In genomic region chr11:105567221-105567641, GRCm38 (mm10) we compare ENCODE assay signal across 9 mouse cellular contexts. TPM values are rescaled to one million over a fixed set of nuclear protein-coding genes. Genes with fewer than 3 reads are reported as not detected.
DNase-seq lines count a peak whose midpoint lies in the region; ATAC-seq lines count a peak whose summit lies in the region.
"Had no signal": no experiment of that assay in that cellular context is flagged by ENCODE, and none has a peak within 500 bp of the region (broad histone marks: within the 10 kb centered on the region; RNA-seq: fewer than 3 reads in every experiment).

No protein-coding gene starts in this region.

- no peaks in the 10 kb centered on the region for H3K36me3 ChIP-seq in forebrain, embryonic 14.5 days (ENCODE audit: control insufficient read depth, insufficient read depth, low read length)
- H3K36me3 ChIP-seq in forebrain, embryonic 12.5 days (replicated peaks): no peaks in the 10 kb centered on the region
- H3K36me3 ChIP-seq in midbrain, embryonic 10.5 days: no peaks in the 10 kb centered on the region
- no peaks in the 10 kb centered on the region for H3K36me3 ChIP-seq in midbrain, embryonic 14.5 days (ENCODE audit: control insufficient read depth, insufficient read depth, low read length)
- H3K36me3 ChIP-seq: stomach, embryonic 15.5 days had no signal

- peaks cover 4% of the 10 kb centered on the region; the same call in 1 of the 2 replicates for H3K4me1 ChIP-seq in forebrain, embryonic 14.5 days (ENCODE audit: control insufficient read depth, insufficient read depth, low read length)
- no peaks in the 10 kb centered on the region for H3K4me1 ChIP-seq in forebrain, embryonic 12.5 days
- no peaks in the 10 kb centered on the region; the same call in none of the 2 replicates for H3K4me1 ChIP-seq in midbrain, embryonic 10.5 days
- H3K4me1 ChIP-seq in midbrain, embryonic 14.5 days (ENCODE audit: control insufficient read depth, insufficient read depth, low read length): no peaks in the 10 kb centered on the region
- H3K4me1 ChIP-seq: stomach, embryonic 15.5 days had no signal

- peak; percentile 46 for DNase-seq in forebrain, embryonic 14.5 days (ENCODE audit: low spot score)
- DNase-seq in midbrain, embryonic 10.5 days (ENCODE audit: low spot score): no peak
- DNase-seq in midbrain, embryonic 14.5 days: no peak
- peak; percentile 61 for DNase-seq in kidney, postnatal 14 days
- peak; percentile 48 for DNase-seq in skeletal muscle tissue, adult 2 months (ENCODE audit: low read depth, low spot score)
- DNase-seq in thymus, adult 18-20 months: no peak
- DNase-seq in left cerebral cortex, postnatal 25 days (ENCODE audit: low spot score in 2 of 2): no peak

- no peak for ATAC-seq in forebrain, embryonic 14.5 days
- no peak for ATAC-seq in forebrain, embryonic 12.5 days (ENCODE audit: low FRiP score)
- no peak for ATAC-seq in midbrain, embryonic 14.5 days (ENCODE audit: low FRiP score, low TSS enrichment)

- no peak overlapping the region for H3K4me2 ChIP-seq in forebrain, embryonic 14.5 days (ENCODE audit: low read length)
- H3K4me2 ChIP-seq in forebrain, embryonic 12.5 days: no peak overlapping the region
- H3K4me2 ChIP-seq in midbrain, embryonic 14.5 days (ENCODE audit: low read length): no peak overlapping the region
- H3K4me2 ChIP-seq: stomach, embryonic 15.5 days had no signal

- no peak overlapping the region for H3K4me3 ChIP-seq in forebrain, embryonic 14.5 days (ENCODE audit: low read depth, low read length)
- no peak overlapping the region for H3K4me3 ChIP-seq in forebrain, embryonic 12.5 days (replicated peaks)
- H3K4me3 ChIP-seq in midbrain, embryonic 10.5 days: no peak overlapping the region
- no peak overlapping the region for H3K4me3 ChIP-seq in midbrain, embryonic 14.5 days (replicated peaks; ENCODE audit: low read depth, low read length)
- H3K4me3 ChIP-seq: stomach, embryonic 15.5 days had no signal

- H3K9ac ChIP-seq in forebrain, embryonic 14.5 days (ENCODE audit: low read length): no peak overlapping the region
- no peak overlapping the region for H3K9ac ChIP-seq in forebrain, embryonic 12.5 days
- H3K9ac ChIP-seq in midbrain, embryonic 14.5 days (replicated peaks; ENCODE audit: low read length): no peak overlapping the region
- H3K9ac ChIP-seq: stomach, embryonic 15.5 days had no signal

- intact Hi-C loops in left cerebral cortex, postnatal 25 days (cut with DNase I): no loop called here

- no peaks in the 10 kb centered on the region for H3K9me3 ChIP-seq in forebrain, embryonic 14.5 days (replicated peaks; ENCODE audit: control insufficient read depth, low read length)
- no peaks in the 10 kb centered on the region for H3K9me3 ChIP-seq in forebrain, embryonic 12.5 days
- no peaks in the 10 kb centered on the region for H3K9me3 ChIP-seq in midbrain, embryonic 10.5 days (replicated peaks)
- H3K9me3 ChIP-seq in midbrain, embryonic 14.5 days (ENCODE audit: control insufficient read depth, low read length): no peaks in the 10 kb centered on the region
- H3K9me3 ChIP-seq: stomach, embryonic 15.5 days had no signal

- H3K27me3 ChIP-seq in forebrain, embryonic 14.5 days (replicated peaks; ENCODE audit: control insufficient read depth, insufficient read depth, low read length): no peaks in the 10 kb centered on the region
- no peaks in the 10 kb centered on the region for H3K27me3 ChIP-seq in forebrain, embryonic 12.5 days
- H3K27me3 ChIP-seq in midbrain, embryonic 10.5 days (ENCODE audit: low read depth, poor library complexity, severe bottlenecking): no peaks in the 10 kb centered on the region
- H3K27me3 ChIP-seq in midbrain, embryonic 14.5 days (ENCODE audit: control insufficient read depth, insufficient read depth, low read length): no peaks in the 10 kb centered on the region
- H3K27me3 ChIP-seq: stomach, embryonic 15.5 days had no signal

- 66% methylated on average over 1 of the region's 1 CpGs for WGBS in forebrain, embryonic 14.5 days
- 57% methylated on average over 1 of the region's 1 CpGs for WGBS in forebrain, embryonic 12.5 days
- WGBS in midbrain, embryonic 10.5 days: 75% methylated on average over 1 of the region's 1 CpGs
- WGBS in midbrain, embryonic 14.5 days: 83% methylated on average over 1 of the region's 1 CpGs

- H3K27ac ChIP-seq in forebrain, embryonic 14.5 days (ENCODE audit: low read depth, low read length): peak overlapping the region; percentile 45; the same call in 1 of the 2 replicates
- H3K27ac ChIP-seq in forebrain, embryonic 12.5 days: no peak overlapping the region
- H3K27ac ChIP-seq in midbrain, embryonic 10.5 days (replicated peaks): 0 out of 2 replicates have a peak overlapping the region, but pooled peaks have one; percentile 9
- no peak overlapping the region for H3K27ac ChIP-seq in midbrain, embryonic 14.5 days (replicated peaks; ENCODE audit: low read depth, low read length)
- H3K27ac ChIP-seq: stomach, embryonic 15.5 days had no signal

RNA-seq across cellular contexts. Expression of gene Tanc2, which starts 22.6 kb away (rescaled TPM):
- polyA plus RNA-seq in forebrain, embryonic 14.5 days (2014; fragmentation: Nextera tagmentation; extraction: Ambion mirVana): 20.8 and 29.2 TPM in 2 replicates
- polyA plus RNA-seq in forebrain, embryonic 12.5 days (2016; fragmentation: Nextera tagmentation; extraction: Ambion mirVana): 17.7 and 19.1 TPM in 2 replicates
- 5.3 and 6.8 TPM in 2 replicates for polyA plus RNA-seq in midbrain, embryonic 10.5 days (2016; fragmentation: Nextera tagmentation; extraction: Ambion mirVana)
- polyA plus RNA-seq in midbrain, embryonic 14.5 days (2014; fragmentation: Nextera tagmentation; extraction: Ambion mirVana): 46.4 and 49.1 TPM in 2 replicates
- total RNA-seq in left cerebral cortex, postnatal 25 days (2021): 100 to 1,000 TPM; 227 to 231 TPM

Comparison
In these comparisons a context has a peak if more than half of its experiments do, and no peak if none do; other contexts are left out.
1. H3K27ac ChIP-seq: peak in forebrain, embryonic 14.5 days (single experiment) and midbrain, embryonic 10.5 days (single experiment); none in forebrain, embryonic 12.5 days (single experiment) and midbrain, embryonic 14.5 days (single experiment).
2. DNase-seq: peak in forebrain, embryonic 14.5 days (single experiment), kidney, postnatal 14 days (single experiment) and skeletal muscle tissue, adult 2 months (single experiment); none in midbrain, embryonic 10.5 days (single experiment), midbrain, embryonic 14.5 days (single experiment), thymus, adult 18-20 months (0 of 2) and left cerebral cortex, postnatal 25 days (0 of 2).